Mouse (Mus musculus): Measurements from ENCODE around the gene Slc39a12.

GRCm38 (mm10) chr2:14388162-14388561 lies at the start of gene Slc39a12:
- no peak for TF ChIP-seq CTCF (conservative IDR thresholded peaks at IDR 0.05; ENCODE audit: low read length)
- no peak for TF ChIP-seq NANOG (IDR thresholded peaks at IDR 0.05; ENCODE audit: borderline replicate concordance, low read length)
- no peak for TF ChIP-seq POU5F1 (IDR thresholded peaks at IDR 0.05; ENCODE audit: borderline replicate concordance, low read length)

Data from E14TG2a.4 (cell line).